Mouse (Mus musculus): ENCODE data around the gene Usp8. TPM values are rescaled to one million over a fixed set of nuclear protein-coding genes. Genes with fewer than 3 reads are reported as not detected.

The Usp8 gene
- polyA plus RNA-seq, 1 experiment from 2014 or later = 28.7 TPM

- Histone ChIP-seq H3K36me3 (ENCODE audit: control insufficient read depth, insufficient read depth, low read length) (no peaks in the 10 kb centered on the region), H3K9ac (replicated peaks; ENCODE audit: low read depth, low read length) (no peak overlapping the region), H3K4me1 (ENCODE audit: control insufficient read depth, insufficient read depth, low read length) (peaks cover 30% of the 10 kb centered on the region), H3K4me2 (ENCODE audit: low read depth, low read length) (peak overlapping the region; percentile 86; the same call in 1 of the 2 replicates), H3K9me3 (ENCODE audit: control insufficient read depth, low read length) (no peaks in the 10 kb centered on the region), H3K27me3 (ENCODE audit: control insufficient read depth, insufficient read depth, low read length) (no peaks in the 10 kb centered on the region; the same call in 1 of the 2 replicates), H3K4me3 (ENCODE audit: low read depth, low read length) (no peak overlapping the region), H3K27ac (ENCODE audit: low read depth, low read length) (no peak overlapping the region)
- 95% methylated on average over 1 of the region's 1 CpGs for WGBS
- ATAC-seq (ENCODE audit: low read depth) = no peak
These were observed 29.8 kb upstream of the Usp8 start for GRCm38 (mm10) chr2:126677366-126677765.

- no peak for ATAC-seq (ENCODE audit: low read depth)
- no peak overlapping the region for H3K4me2 ChIP-seq (ENCODE audit: low read depth, low read length)
These were observed 24.8 kb upstream of the Usp8 start for GRCm38 (mm10) chr2:126682333-126682732.

GRCm38 (mm10) chr2:126682937-126683336 is 24.2 kb upstream of the Usp8 start:
- no peak overlapping the region for H3K4me2 ChIP-seq (ENCODE audit: low read depth, low read length)
- ATAC-seq (ENCODE audit: low read depth) = no peak
- H3K27ac ChIP-seq (ENCODE audit: low read depth, low read length) = no peak overlapping the region
- no peak overlapping the region for H3K4me3 ChIP-seq (ENCODE audit: low read depth, low read length)
- H3K36me3 ChIP-seq (ENCODE audit: control insufficient read depth, insufficient read depth, low read length) = no peaks in the 10 kb centered on the region
- H3K4me1 ChIP-seq (ENCODE audit: control insufficient read depth, insufficient read depth, low read length) = no peaks in the 10 kb centered on the region
- 100% methylated on average over 1 of the region's 1 CpGs for WGBS
- no peaks in the 10 kb centered on the region for H3K9me3 ChIP-seq (ENCODE audit: control insufficient read depth, low read length)
- H3K27me3 ChIP-seq (ENCODE audit: control insufficient read depth, insufficient read depth, low read length) = no peaks in the 10 kb centered on the region
- no peak overlapping the region for H3K9ac ChIP-seq (replicated peaks; ENCODE audit: low read depth, low read length)

More at GRCm38 (mm10) chr2:126682333-126682732, 24.8 kb upstream of the Usp8 start:
- H3K27ac ChIP-seq (ENCODE audit: low read depth, low read length) = no peak overlapping the region
- H3K36me3 ChIP-seq (ENCODE audit: control insufficient read depth, insufficient read depth, low read length) = no peaks in the 10 kb centered on the region
- no peak overlapping the region for H3K9ac ChIP-seq (replicated peaks; ENCODE audit: low read depth, low read length)
- H3K9me3 ChIP-seq (ENCODE audit: control insufficient read depth, low read length) = no peaks in the 10 kb centered on the region
- peaks cover 2% of the 10 kb centered on the region for H3K4me1 ChIP-seq (ENCODE audit: control insufficient read depth, insufficient read depth, low read length)
- no peaks in the 10 kb centered on the region for H3K27me3 ChIP-seq (ENCODE audit: control insufficient read depth, insufficient read depth, low read length)
- no peak overlapping the region for H3K4me3 ChIP-seq (ENCODE audit: low read depth, low read length)
- WGBS = 90% methylated on average over 2 of the region's 2 CpGs

DNA sequence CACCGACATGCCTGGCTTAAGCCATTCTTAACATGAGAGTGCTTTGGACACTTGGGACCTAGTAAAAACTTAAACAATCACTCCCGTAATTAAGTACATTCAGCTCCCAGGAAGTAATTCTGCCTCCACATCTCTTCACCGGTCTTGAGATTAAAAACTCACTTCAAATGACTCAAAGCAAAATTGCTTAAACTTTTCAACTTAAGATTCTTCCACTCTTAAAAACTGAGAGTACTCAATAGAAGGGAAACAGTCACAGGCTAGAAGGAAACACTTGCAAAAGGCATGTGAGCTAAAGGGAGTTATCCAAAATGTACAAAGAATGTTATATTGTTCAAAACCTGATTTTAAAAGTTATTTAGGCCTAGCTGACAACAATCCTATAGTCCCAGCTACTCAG is 15.8 kb upstream of the Usp8 start:
- Histone ChIP-seq H3K4me1 (ENCODE audit: control insufficient read depth, insufficient read depth, low read length) (no peaks in the 10 kb centered on the region), H3K9ac (replicated peaks; ENCODE audit: low read depth, low read length) (no peak overlapping the region), H3K4me2 (ENCODE audit: low read depth, low read length) (no peak overlapping the region), H3K4me3 (ENCODE audit: low read depth, low read length) (no peak overlapping the region), H3K36me3 (ENCODE audit: control insufficient read depth, insufficient read depth, low read length) (no peaks in the 10 kb centered on the region), H3K27ac (ENCODE audit: low read depth, low read length) (no peak overlapping the region), H3K27me3 (ENCODE audit: control insufficient read depth, insufficient read depth, low read length) (no peaks in the 10 kb centered on the region), H3K9me3 (ENCODE audit: control insufficient read depth, low read length) (no peaks in the 10 kb centered on the region)
- ATAC-seq (ENCODE audit: low read depth) = no peak
- WGBS = 84% methylated on average over 3 of the region's 3 CpGs

GRCm38 (mm10) chr2:126695285-126695684 is 11.8 kb upstream of the Usp8 start:
- H3K36me3 ChIP-seq (ENCODE audit: control insufficient read depth, insufficient read depth, low read length) = no peaks in the 10 kb centered on the region
- WGBS = 90% methylated on average over 6 of the region's 6 CpGs
- no peak overlapping the region for H3K9ac ChIP-seq (replicated peaks; ENCODE audit: low read depth, low read length)
- H3K27ac ChIP-seq (ENCODE audit: low read depth, low read length) = no peak overlapping the region
- ATAC-seq (ENCODE audit: low read depth) = no peak
- H3K9me3 ChIP-seq (ENCODE audit: control insufficient read depth, low read length) = no peaks in the 10 kb centered on the region
- no peaks in the 10 kb centered on the region for H3K27me3 ChIP-seq (ENCODE audit: control insufficient read depth, insufficient read depth, low read length)
- no peak overlapping the region for H3K4me2 ChIP-seq (ENCODE audit: low read depth, low read length)
- no peak overlapping the region for H3K4me3 ChIP-seq (ENCODE audit: low read depth, low read length)
- H3K4me1 ChIP-seq (ENCODE audit: control insufficient read depth, insufficient read depth, low read length) = no peaks in the 10 kb centered on the region

DNA sequence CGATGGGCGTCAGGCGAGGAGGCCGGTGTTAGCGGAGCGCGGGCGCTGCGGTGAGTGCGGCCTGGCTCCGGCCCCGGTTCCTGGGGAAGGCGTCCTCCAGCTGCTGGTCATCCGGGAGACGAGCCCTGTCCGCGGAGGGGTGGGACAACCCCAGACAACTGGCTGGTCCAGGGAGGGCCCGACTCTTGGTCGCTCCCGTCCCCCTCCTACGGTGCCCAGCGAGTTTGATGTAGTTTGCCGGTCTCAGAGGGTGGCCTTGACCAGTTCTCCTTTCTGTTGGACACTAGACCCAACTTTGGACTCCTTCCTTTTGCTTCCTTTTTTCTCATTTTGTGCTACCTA is 281 bp downstream of the Usp8 start:
- Histone ChIP-seq H3K4me2 (ENCODE audit: low read depth, low read length) (peak overlapping the region; percentile 83), H3K36me3 (ENCODE audit: control insufficient read depth, insufficient read depth, low read length) (no peaks in the 10 kb centered on the region), H3K27ac (ENCODE audit: low read depth, low read length) (peak overlapping the region; percentile 83), H3K9me3 (ENCODE audit: control insufficient read depth, low read length) (no peaks in the 10 kb centered on the region), H3K9ac (replicated peaks; ENCODE audit: low read depth, low read length) (peak overlapping the region; percentile 76), H3K4me1 (ENCODE audit: control insufficient read depth, insufficient read depth, low read length) (peaks cover 9% of the 10 kb centered on the region), H3K27me3 (ENCODE audit: control insufficient read depth, insufficient read depth, low read length) (no peaks in the 10 kb centered on the region), H3K4me3 (ENCODE audit: low read depth, low read length) (peak overlapping the region; percentile 83)
- ATAC-seq (ENCODE audit: low read depth) = peak; percentile 87
- 0% methylated on average over 18 of the region's 23 CpGs for WGBS

GRCm38 (mm10) chr2:126708361-126708760 is 1.2 kb downstream of the Usp8 start:
- H3K27me3 ChIP-seq (ENCODE audit: control insufficient read depth, insufficient read depth, low read length) = no peaks in the 10 kb centered on the region
- ATAC-seq (ENCODE audit: low read depth) = no peak
- no peaks in the 10 kb centered on the region for H3K36me3 ChIP-seq (ENCODE audit: control insufficient read depth, insufficient read depth, low read length)
- H3K27ac ChIP-seq (ENCODE audit: low read depth, low read length) = no peak overlapping the region
- H3K4me2 ChIP-seq (ENCODE audit: low read depth, low read length) = peak overlapping the region; percentile 83
- H3K9me3 ChIP-seq (ENCODE audit: control insufficient read depth, low read length) = no peaks in the 10 kb centered on the region
- H3K4me3 ChIP-seq (ENCODE audit: low read depth, low read length) = no peak overlapping the region; the same call in 1 of the 2 replicates
- WGBS = 91% methylated on average over 4 of the region's 4 CpGs
- peaks cover 9% of the 10 kb centered on the region for H3K4me1 ChIP-seq (ENCODE audit: control insufficient read depth, insufficient read depth, low read length)
- H3K9ac ChIP-seq (replicated peaks; ENCODE audit: low read depth, low read length) = no peak overlapping the region

DNA sequence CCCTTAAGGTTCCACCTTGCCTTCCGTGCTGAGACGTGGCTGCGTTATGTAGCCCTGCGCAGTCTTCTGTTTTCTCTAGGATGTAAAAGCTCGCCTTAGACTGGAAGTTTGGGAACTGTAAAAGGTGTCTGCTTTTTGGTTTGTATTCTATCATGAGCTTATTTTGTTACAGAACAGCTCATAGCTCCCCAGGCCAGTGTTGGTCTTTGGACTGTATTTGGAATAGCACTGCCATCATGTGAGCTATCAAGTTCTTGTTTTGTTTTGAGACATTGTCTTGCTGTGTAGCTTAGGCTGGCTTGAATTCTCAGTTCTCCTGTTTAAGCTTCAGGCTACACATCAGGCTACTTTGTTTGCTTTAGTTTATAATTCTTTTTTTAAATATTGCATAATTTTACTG is 5.4 kb downstream of the Usp8 start:
- no peak for ATAC-seq (ENCODE audit: low read depth)
- Histone ChIP-seq H3K9ac (replicated peaks; ENCODE audit: low read depth, low read length) (no peak overlapping the region), H3K4me3 (ENCODE audit: low read depth, low read length) (no peak overlapping the region), H3K4me1 (ENCODE audit: control insufficient read depth, insufficient read depth, low read length) (peaks cover 9% of the 10 kb centered on the region), H3K36me3 (ENCODE audit: control insufficient read depth, insufficient read depth, low read length) (no peaks in the 10 kb centered on the region), H3K9me3 (ENCODE audit: control insufficient read depth, low read length) (no peaks in the 10 kb centered on the region), H3K27ac (ENCODE audit: low read depth, low read length) (no peak overlapping the region), H3K4me2 (ENCODE audit: low read depth, low read length) (no peak overlapping the region), H3K27me3 (ENCODE audit: control insufficient read depth, insufficient read depth, low read length) (no peaks in the 10 kb centered on the region)
- 96% methylated on average over 5 of the region's 5 CpGs for WGBS

DNA sequence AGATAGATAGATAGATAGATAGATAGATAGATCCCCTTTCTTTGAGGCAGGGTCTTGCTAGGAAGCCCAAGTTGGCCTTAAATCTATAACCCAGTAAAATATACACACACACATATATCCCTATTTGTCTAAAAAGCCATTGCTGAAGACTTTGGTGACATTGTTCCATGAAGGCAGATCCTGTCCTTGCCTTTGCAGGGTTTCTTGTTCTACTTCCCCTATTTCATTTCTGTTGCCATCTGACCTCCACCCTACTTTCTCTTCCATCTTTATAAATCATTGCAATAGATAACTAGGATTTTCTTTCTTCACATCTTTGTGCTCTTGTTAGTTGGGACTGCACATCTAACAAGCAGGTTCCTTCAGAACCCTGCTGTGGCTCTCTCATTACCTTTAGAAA is 5.8 kb downstream of the Usp8 start:
- H3K9ac ChIP-seq (replicated peaks; ENCODE audit: low read depth, low read length) = no peak overlapping the region
- peaks cover 7% of the 10 kb centered on the region for H3K4me1 ChIP-seq (ENCODE audit: control insufficient read depth, insufficient read depth, low read length)
- H3K36me3 ChIP-seq (ENCODE audit: control insufficient read depth, insufficient read depth, low read length) = no peaks in the 10 kb centered on the region
- H3K27ac ChIP-seq (ENCODE audit: low read depth, low read length) = no peak overlapping the region
- H3K9me3 ChIP-seq (ENCODE audit: control insufficient read depth, low read length) = no peaks in the 10 kb centered on the region
- no peak overlapping the region for H3K4me3 ChIP-seq (ENCODE audit: low read depth, low read length)
- ATAC-seq (ENCODE audit: low read depth) = no peak
- H3K4me2 ChIP-seq (ENCODE audit: low read depth, low read length) = no peak overlapping the region
- H3K27me3 ChIP-seq (ENCODE audit: control insufficient read depth, insufficient read depth, low read length) = no peaks in the 10 kb centered on the region

GRCm38 (mm10) chr2:126729207-126729606 is 22.1 kb downstream of the Usp8 start:
- ATAC-seq (ENCODE audit: low read depth) = no peak
- peaks cover 38% of the 10 kb centered on the region for H3K36me3 ChIP-seq (ENCODE audit: control insufficient read depth, insufficient read depth, low read length)
- WGBS = 93% methylated on average over 4 of the region's 4 CpGs
- H3K9ac ChIP-seq (replicated peaks; ENCODE audit: low read depth, low read length) = no peak overlapping the region
- H3K9me3 ChIP-seq (ENCODE audit: control insufficient read depth, low read length) = no peaks in the 10 kb centered on the region
- H3K4me1 ChIP-seq (ENCODE audit: control insufficient read depth, insufficient read depth, low read length) = no peaks in the 10 kb centered on the region
- H3K27ac ChIP-seq (ENCODE audit: low read depth, low read length) = no peak overlapping the region
- no peak overlapping the region for H3K4me3 ChIP-seq (ENCODE audit: low read depth, low read length)
- no peak overlapping the region for H3K4me2 ChIP-seq (ENCODE audit: low read depth, low read length)
- H3K27me3 ChIP-seq (ENCODE audit: control insufficient read depth, insufficient read depth, low read length) = no peaks in the 10 kb centered on the region
